In genomic region chr2:18688708-18689063, GRCm38 (mm10) we compare ENCODE assay signal across 8 mouse cellular contexts. TPM values are rescaled to one million over a fixed set of nuclear protein-coding genes. Genes with fewer than 3 reads are reported as not detected.
DNase-seq lines count a peak whose midpoint lies in the region; ATAC-seq and TF ChIP-seq lines count a peak whose summit lies in the region.

No protein-coding gene starts in this region.

- H3K4me3 ChIP-seq in ES-Bruce4 (ENCODE audit: low read depth, low read length), result peak overlapping the region; percentile 37
- H3K4me3 ChIP-seq in heart, embryonic 14.5 days (ENCODE audit: control insufficient read depth in 1 of 2, insufficient read depth in 1 of 2, low read depth in 1 of 2, low read length in 2 of 2), result peak overlapping the region; percentile 46; a peak in 3 of 4 replicates

- peak; percentile 43; the same call in 1 of the 2 replicates for ATAC-seq in heart, embryonic 14.5 days (ENCODE audit: insufficient number of reproducible peaks, insufficient read depth, low FRiP score, low read depth)
- peak; percentile 65 for ATAC-seq in megakaryocyte, adult 5-6 weeks (ENCODE audit: poor library complexity, severe bottlenecking)

- peaks cover 34% of the 10 kb centered on the region for H3K27me3 ChIP-seq in ES-Bruce4 (ENCODE audit: control insufficient read depth, insufficient read depth, low read length, poor library complexity, severe bottlenecking)
- H3K27me3 ChIP-seq in heart, embryonic 14.5 days (ENCODE audit: control insufficient read depth, insufficient read depth, low read length), result peaks cover 70% of the 10 kb centered on the region

- WGBS in heart, embryonic 14.5 days, result 1% methylated on average over 44 of the region's 45 CpGs

- H3K9me3 ChIP-seq in ES-Bruce4 (replicated peaks; ENCODE audit: control insufficient read depth, insufficient read depth, low read length, poor library complexity, severe bottlenecking), result no peaks in the 10 kb centered on the region
- no peaks in the 10 kb centered on the region for H3K9me3 ChIP-seq in heart, embryonic 14.5 days (ENCODE audit: control insufficient read depth, low read length)

- TF ChIP-seq CTCF in ES-Bruce4 (IDR thresholded peaks at IDR 0.05; ENCODE audit: low read depth, low read length), result no peak

- no peak for TF ChIP-seq POLR2A in ES-Bruce4 (IDR thresholded peaks at IDR 0.05; ENCODE audit: insufficient read depth, low read length)

- H3K4me1 ChIP-seq in ES-Bruce4 (ENCODE audit: control insufficient read depth, insufficient read depth, low read length), result no peaks in the 10 kb centered on the region
- peaks cover 4 to 18% of the 10 kb centered on the region in 2 experiments; a peak in 3 of 4 replicates for H3K4me1 ChIP-seq in heart, embryonic 14.5 days (ENCODE audit: control insufficient read depth in 2 of 2, insufficient read depth in 2 of 2, low read length in 2 of 2)

- no peak overlapping the region for H3K9ac ChIP-seq in ES-Bruce4 (ENCODE audit: low read depth, poor library complexity, severe bottlenecking)
- no peak overlapping the region for H3K9ac ChIP-seq in heart, embryonic 14.5 days (ENCODE audit: low read length)

- H3K4me2 ChIP-seq in heart, embryonic 14.5 days (ENCODE audit: low read length), result peak overlapping the region; percentile 85

- DNase-seq in 3134 (ENCODE audit: extremely low read depth, insufficient read length, low spot score), result peak; percentile 16
- DNase-seq in embryo, embryonic 11 days, result peak; percentile 89
- DNase-seq in kidney, postnatal 25 days, result peak; percentile 43 to 65
- DNase-seq in spleen, postnatal 4 days (ENCODE audit: low spot score in 2 of 2), result peak; percentile 68 to 86
- no peak for DNase-seq in c-Kit-positive CD71-positive TER-119-positive erythroid progenitor cells, embryonic 14.5 days (ENCODE audit: low spot score)

- no peak for TF ChIP-seq EP300 in ES-Bruce4 (IDR thresholded peaks at IDR 0.05; ENCODE audit: insufficient read depth, low read depth, low read length)

- no peaks in the 10 kb centered on the region for H3K36me3 ChIP-seq in ES-Bruce4 (ENCODE audit: control insufficient read depth, insufficient read depth, low read length, poor library complexity, severe bottlenecking)
- peaks cover 9% of the 10 kb centered on the region for H3K36me3 ChIP-seq in heart, embryonic 14.5 days (ENCODE audit: control insufficient read depth, insufficient read depth, low read length)

- H3K27ac ChIP-seq in ES-Bruce4 (ENCODE audit: insufficient read depth, low read length), result no peak overlapping the region
- H3K27ac ChIP-seq in heart, embryonic 14.5 days (replicated peaks in 1 of 2; ENCODE audit: control insufficient read depth in 1 of 2, insufficient read depth in 1 of 2, low read depth in 2 of 2, low read length in 2 of 2), result no peak overlapping the region

RNA-seq across cellular contexts. Expression of gene Spag6, which starts 5.1 kb away (rescaled TPM):
- not detected in 2 replicates for polyA plus RNA-seq in ES-Bruce4 (2011; ENCODE audit: insufficient read depth, insufficient read length, low read depth, missing spikeins)
- polyA plus RNA-seq in heart, embryonic 14.5 days (2014; fragmentation: Nextera tagmentation; extraction: Ambion mirVana), result 0.32 TPM in 1 of 2 replicates, not detected in the other
- total RNA-seq in megakaryocyte, adult 5-6 weeks (2015), result not detected in 2 replicates
- not detected in 2 replicates for total RNA-seq in megakaryocyte, adult 5-6 weeks (2017)

RNA-seq across cellular contexts. Expression of gene Bmi1, which starts 11.9 kb away (rescaled TPM):
- 5.6 and 8.0 TPM in 2 replicates for polyA plus RNA-seq in ES-Bruce4 (2011; ENCODE audit: insufficient read depth, insufficient read length, low read depth, missing spikeins)
- 17.7 and 19.6 TPM in 2 replicates for polyA plus RNA-seq in heart, embryonic 14.5 days (2014; fragmentation: Nextera tagmentation; extraction: Ambion mirVana)
- total RNA-seq in megakaryocyte, adult 5-6 weeks (2015), result 18.1 and 22.2 TPM in 2 replicates
- total RNA-seq in megakaryocyte, adult 5-6 weeks (2017), result 16.5 and 23.3 TPM in 2 replicates

RNA-seq across cellular contexts. Expression of gene Commd3, which starts 16.5 kb away (rescaled TPM):
- 56.7 and 61.8 TPM in 2 replicates for polyA plus RNA-seq in ES-Bruce4 (2011; ENCODE audit: insufficient read depth, insufficient read length, low read depth, missing spikeins)
- polyA plus RNA-seq in heart, embryonic 14.5 days (2014; fragmentation: Nextera tagmentation; extraction: Ambion mirVana), result 206 TPM in 2 replicates
- 112 and 114 TPM in 2 replicates for total RNA-seq in megakaryocyte, adult 5-6 weeks (2015)
- 105 and 126 TPM in 2 replicates for total RNA-seq in megakaryocyte, adult 5-6 weeks (2017)
